Mouse (Mus musculus) T-helper 2 cell (primary cell): ENCODE data around the gene Ppp1r12c.

Source experiments
- in situ Hi-C: fragments of 300-600 bp; cut with MboI, MseI; formaldehyde crosslinking; loops from one replicate; pipeline ENCODE4 v1.15.1; 2025; ENCODE audit warnings: high pct_unique_total_duplicates

Ppp1r12c gene

GRCm38 (mm10) chr7:4516332-4517050 lies 15.0 kb upstream of the Ppp1r12c start, which contains the start of gene Tnnt1:
Gene Tnnt1, minus strand, starts transcription at chr7:4516382.
- in situ Hi-C loops = loop anchor here (5.0 kb wide), 1 partner anchor 374 kb away; no protein-coding TSS in a partner anchor

DNA sequence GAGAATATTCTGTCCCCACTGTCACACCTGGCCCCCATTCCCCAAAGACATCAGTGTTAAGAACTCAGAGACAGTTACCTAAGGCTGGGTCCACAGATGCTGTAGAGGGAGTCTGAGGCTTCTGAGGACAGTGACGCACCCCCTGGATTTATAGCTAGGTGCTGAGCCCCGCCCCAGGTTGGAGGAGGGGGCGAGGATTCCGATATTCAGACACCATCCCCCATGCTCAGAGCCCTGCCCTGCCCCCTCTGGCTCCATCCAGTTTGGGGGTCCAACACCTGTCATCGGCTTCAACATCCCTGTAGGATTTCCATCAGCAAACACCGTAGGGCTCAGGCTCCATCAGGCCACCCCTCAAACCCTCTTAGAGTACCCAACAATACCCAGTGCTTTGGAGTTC lies 14.4 kb upstream of the Ppp1r12c start:
- in situ Hi-C loops = loop anchor here (5.0 kb wide), 1 partner anchor 374 kb away; no protein-coding TSS in a partner anchor

DNA sequence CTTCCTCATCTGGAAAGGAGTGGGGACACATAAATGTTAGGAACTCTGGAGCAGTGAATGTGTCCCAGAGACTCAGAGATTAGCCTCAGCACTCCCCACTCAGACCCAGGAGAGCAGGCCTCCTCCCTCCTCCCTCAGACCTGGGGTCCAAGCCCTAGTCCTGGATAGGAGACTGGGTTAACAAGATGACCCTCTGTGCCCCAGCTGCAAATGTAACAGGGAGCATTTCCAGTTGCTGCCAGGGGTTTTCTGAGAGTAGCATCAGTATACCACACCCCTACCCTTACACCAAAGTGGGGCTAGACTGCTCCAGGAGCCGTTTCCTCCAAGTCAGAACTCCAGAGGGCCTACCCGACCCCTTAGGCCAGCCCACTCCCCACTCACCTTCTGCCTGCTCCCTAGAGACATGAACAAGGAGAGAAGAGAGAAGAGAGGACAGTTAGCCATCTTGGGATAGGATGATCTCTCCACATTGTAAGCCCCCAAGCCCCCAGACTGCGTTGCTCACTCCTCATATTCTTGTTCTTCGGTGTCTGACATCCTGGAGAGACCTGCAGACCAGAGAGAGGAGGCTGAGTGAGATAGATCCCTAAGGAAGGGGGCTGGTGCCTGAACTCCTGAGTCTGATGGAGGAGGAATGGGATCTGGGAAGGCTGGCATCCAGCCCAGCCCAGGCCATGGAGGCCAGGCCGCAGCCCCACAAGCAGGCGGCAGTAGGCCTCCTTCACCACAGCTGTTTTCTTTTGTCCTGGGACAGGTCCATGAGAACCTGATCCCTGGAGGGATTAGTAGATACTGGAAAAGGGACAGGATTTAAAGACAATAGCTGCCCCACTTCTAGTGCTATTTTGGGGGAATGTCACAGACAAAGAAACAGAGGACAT lies 12.6 kb upstream of the Ppp1r12c start:
- in situ Hi-C loops = no loop called here

DNA sequence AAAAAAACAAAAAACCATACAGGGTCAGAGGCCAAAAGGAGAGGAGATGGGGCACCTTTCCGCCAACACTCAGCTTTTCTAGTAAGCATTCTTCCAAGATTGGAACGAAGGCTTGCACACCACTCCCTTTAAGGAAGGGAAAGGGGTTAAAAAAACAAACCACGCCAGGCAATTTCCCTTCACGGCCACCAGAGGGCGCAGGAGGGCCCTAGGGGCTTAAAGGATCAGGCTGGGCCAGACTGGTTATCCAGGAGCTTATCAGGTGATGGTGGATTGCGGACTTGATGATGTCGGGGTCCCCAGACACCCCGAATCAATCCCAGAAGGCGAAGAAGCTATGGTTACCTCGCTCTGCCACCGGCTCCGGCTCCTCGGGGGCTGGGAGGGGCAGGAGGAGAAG lies 11.8 kb upstream of the Ppp1r12c start:
- in situ Hi-C loops = no loop called here

DNA sequence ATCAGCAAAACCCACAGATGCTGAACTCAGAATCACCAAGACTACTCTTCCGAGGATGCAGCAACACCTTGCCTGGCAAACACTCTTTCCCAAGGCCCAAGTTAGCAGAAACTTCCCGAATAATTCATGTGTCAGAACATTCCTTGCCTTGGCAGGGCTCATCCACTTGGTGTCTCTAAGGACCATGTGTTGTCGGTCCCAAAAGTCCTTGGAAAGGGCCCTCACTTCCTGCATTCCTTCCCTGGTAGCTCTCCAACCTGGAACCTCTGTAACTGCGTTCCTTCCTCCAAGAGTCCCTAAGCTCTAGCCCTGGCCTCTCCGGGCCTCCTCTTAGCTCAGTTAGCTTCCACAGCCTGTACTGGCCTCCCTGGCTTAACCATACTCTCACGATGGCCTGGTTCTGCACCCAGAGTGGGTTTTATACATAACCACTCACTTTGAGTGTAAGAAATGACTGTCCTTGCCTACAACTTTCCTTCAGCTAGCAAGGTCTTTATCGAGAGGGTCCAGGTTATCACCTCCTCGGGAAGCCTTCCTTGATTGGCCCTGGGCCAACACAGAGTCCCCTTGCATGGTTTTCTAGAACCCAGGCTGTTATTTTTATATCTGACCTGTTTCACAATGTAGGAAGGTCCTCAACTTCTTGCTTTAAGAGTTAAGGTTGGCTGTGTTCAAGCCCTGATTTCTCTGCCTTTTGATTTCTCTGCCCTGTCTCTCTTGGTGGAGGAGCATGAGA lies 10.2 kb upstream of the Ppp1r12c start:
- in situ Hi-C loops = no loop called here

DNA sequence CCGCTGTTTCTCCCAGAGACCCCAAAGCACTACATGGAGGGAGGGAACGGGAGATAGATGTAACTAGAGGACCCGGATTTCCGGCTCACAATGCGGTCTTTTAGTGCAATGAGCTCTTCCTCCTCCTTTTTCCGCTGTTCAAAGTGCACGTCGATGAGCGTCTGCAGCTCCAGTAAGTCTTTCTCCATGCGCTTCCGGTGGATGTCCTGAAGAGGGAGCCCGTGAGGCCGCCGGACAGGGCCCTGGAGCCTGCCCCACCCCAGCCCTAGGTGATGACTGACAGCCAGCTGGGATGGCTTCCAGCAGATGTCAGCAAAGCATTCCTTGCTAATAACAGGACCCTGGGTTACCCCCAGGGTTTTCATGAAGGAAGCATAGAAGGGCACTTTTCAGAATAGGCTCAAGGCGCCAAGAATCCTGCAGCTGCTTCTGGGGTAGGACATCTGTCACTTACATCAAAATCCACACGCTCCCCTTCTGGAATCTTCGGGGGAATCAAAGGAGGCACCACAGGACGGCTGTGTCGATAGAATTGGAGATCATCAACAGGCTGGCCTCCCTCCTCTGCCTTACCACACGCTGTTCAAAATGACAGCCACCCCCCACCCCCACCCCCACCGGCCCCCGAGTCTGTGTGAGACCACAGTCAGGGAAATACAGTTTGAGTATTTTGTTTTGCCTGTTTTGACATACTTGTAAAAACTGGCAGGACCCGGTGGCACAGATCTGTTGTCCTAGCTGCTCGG lies 8.6 kb upstream of the Ppp1r12c start:
- in situ Hi-C loops = no loop called here

- in situ Hi-C loops = no loop called here
Measured at GRCm38 (mm10) chr7:4508739-4509116, 7.2 kb upstream of the Ppp1r12c start.

- in situ Hi-C loops = no loop called here
Measured at GRCm38 (mm10) chr7:4508062-4508738, 6.7 kb upstream of the Ppp1r12c start.

GRCm38 (mm10) chr7:4507220-4507619 lies 5.7 kb upstream of the Ppp1r12c start:
- in situ Hi-C loops = no loop called here

- in situ Hi-C loops = no loop called here
Measured at GRCm38 (mm10) chr7:4504646-4505435, 3.4 kb upstream of the Ppp1r12c start.

DNA sequence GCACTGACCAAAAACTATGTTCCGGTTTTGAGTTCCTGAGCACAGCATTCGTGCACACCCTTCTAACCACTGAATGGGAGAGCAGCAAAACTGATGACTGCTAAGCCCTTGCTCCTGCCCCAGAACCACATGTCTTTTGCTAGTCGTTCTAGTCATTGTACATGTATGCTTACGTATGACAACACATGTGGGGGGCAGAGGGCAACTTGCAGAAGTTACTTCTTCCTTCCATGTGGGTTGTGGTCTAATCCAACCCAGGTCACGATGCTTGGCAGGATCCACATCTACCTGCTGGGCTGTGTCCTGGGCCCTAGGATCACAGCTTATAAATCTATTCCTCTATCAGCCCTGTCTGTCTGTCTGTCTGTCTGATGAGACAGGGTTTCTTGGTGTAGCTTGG lies 2.4 kb upstream of the Ppp1r12c start:
- in situ Hi-C loops = no loop called here

DNA sequence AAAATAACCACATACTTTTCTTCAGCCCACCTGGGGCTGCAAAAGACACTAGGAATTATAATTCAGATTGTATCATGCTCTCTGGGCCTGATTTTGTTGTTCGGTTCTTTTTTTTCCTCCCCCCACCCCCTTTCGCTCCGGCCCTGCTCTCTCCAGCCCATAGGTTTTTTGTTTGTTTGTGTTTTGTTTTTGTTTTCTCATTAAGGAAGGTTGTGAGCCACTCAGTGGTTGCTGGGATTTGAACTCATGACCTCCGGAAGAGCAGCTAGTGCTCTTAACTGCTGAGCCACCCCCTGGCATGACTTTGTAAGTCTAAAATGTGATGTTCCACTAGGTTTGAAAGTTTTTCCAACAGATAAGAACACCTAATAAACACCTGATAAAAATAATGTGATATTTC lies 1.6 kb upstream of the Ppp1r12c start:
- in situ Hi-C loops = no loop called here

DNA sequence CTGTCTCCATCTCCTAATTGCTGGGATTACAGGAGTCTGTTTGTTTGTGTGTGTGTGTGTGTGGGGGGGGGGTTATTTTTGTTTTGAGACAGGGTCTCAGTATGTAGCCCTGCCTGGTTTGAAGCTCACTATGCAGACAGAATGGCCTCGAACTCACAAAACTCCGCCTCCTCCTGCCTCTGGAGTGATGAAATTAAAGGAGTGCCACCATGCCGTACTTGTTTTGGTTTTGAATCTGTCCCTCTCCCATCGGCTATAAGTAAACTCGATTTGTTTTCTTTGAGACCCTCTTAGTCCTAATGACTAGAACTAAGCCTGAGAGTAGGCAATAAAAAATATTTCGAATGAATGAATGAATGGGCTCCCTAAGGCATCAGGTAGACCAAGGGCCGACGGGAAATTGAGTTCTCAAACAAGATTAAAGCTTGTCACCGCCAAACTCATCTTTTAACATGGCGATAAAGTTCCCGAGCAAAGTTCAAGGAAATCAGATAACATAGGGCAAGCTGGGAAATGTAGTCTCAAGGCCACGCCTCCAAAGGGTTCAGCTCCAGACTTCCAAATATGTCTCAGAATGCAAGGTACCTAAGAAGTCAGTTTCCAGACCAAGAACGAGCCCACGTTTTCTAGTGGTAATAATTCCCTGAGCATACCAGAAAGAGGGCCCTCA lies 1.1 kb upstream of the Ppp1r12c start:
- in situ Hi-C loops = no loop called here

DNA sequence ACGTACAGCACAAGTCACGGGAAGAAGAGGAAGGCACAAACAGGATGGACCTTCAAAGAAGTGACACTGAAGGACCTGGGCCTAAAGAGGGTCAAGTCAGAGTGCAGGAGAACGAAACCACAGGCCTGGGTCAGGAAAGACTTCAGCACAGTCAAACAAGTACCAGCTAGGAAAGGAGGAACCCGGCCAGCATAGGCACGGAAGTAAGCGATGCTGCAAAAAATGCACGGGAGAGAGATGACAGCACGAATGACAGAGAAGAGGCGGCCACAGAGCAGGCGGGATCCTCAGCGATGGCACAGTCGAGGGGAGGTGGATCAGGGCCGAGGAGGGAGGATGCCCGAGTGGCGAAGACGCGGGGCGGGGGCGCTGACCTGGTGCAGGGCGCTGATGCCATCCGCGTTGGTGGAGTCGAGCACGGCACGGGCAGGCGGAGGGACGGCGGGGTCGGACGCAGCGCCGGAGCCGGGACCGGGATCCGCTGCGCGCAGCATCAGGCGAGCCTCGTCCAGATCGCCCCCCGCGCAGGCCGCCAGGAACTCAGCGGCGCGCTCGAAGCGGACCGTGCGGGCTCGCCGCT lies 498 bp downstream of the Ppp1r12c start:
- in situ Hi-C loops = no loop called here

DNA sequence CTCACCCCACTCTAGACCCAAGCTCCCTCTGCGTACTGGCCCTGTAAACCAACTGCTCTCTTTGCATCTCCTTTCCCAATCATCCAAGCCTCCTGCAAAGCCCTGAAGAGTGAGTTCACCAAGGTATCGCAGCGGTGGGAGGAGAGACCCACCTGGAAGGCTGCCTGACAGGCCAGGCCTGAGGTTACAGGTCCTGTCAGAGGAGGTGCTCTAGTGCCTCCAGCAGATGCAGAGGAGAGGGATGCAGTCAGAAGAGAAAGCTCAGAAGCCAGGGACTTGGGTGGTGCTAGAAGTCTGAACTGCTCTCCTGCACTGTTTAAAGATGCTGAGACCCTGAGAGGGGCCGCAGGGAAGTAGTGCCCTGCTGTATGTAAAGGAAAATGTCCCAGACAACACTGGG lies 2.4 kb downstream of the Ppp1r12c start:
- in situ Hi-C loops = no loop called here

GRCm38 (mm10) chr7:4498251-4498650 lies 3.2 kb downstream of the Ppp1r12c start:
- in situ Hi-C loops = no loop called here

GRCm38 (mm10) chr7:4497271-4497903 lies 4.1 kb downstream of the Ppp1r12c start:
- in situ Hi-C loops = no loop called here

DNA sequence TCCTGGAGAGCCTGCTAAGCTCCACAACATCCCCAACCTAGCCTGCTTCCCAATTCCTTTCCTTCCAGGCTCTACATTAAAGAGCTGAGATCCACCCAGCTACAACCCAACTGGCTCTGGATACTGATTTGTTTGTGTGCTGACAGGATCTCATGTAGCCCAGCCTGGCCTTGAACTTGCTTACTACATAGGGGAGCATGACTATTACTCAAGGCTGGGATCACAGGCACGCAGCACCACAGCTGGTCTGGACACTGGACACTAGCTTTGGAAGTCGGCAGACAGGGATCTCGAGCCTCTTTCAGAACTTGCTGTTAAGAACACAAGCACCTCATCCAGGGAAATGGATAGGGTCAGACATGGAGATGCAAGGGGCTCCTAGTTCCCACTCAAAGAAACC lies 5.0 kb downstream of the Ppp1r12c start:
- in situ Hi-C loops = no loop called here

DNA sequence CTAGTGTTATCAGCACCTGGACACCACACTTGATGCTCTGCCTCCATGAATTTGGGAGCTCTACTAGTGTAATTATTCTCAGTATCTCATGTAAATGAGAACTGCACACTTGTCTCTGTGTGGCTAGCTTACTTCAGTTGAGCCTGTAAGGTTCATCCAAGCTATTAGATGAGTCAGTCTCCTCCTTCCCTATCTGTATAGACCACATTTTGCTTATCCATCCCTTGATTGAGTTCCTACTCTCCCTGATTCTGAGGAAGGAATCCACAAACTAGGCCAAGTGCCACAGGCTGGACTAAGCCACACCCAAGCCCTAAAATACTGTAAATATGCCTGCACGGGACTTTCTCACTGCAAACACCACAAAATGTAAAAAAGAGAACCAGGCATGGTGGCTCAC lies 7.5 kb downstream of the Ppp1r12c start:
- in situ Hi-C loops = no loop called here
